Mouse (Mus musculus) hindbrain, embryonic 12.5 days (tissue): ENCODE measurements at regions not wholly inside any gene's neighbourhood (a gene's known extent, or its start where the extent isn't known, plus 50 kb on each side); places are given as distances from the start of the nearest gene placed in this dataset.
A peak's percentile ranks its signal among the peaks of the same experiment; 100 is the strongest.

ENCODE experiments used
- ATAC-seq: fragments of 200-750 bp; cut with Nextera tagmentation; 2 replicates; pipeline ENCODE4 v1.8.0; 2017; ENCODE audit warnings: moderate TSS enrichment; ENCODE audit not compliant: low FRiP score
- H3K27ac ChIP-seq: fragments of 300-500 bp; sonication (generic); 2 replicates; pipeline ENCODE4 v1.5.1; 2016; ENCODE audit warnings: mild to moderate bottlenecking
- H3K27me3 ChIP-seq: fragments of 300-500 bp; sonication (generic); 2 replicates; pipeline ENCODE4 v1.6.1; 2016; ENCODE audit warnings: mild to moderate bottlenecking
- H3K36me3 ChIP-seq: fragments of 300-500 bp; sonication (generic); 2 replicates; pipeline ENCODE4 v1.6.1; 2016; ENCODE audit warnings: mild to moderate bottlenecking
- H3K4me1 ChIP-seq: fragments of 300-500 bp; sonication (generic); 2 replicates; pipeline ENCODE4 v1.6.1; 2016
- H3K4me2 ChIP-seq: fragments of 300-500 bp; sonication (generic); replicated peaks from 2 replicates; pipeline ENCODE4 v1.6.1; 2016; ENCODE audit warnings: mild to moderate bottlenecking
- H3K4me3 ChIP-seq: fragments of 300-500 bp; sonication (generic); 2 replicates; pipeline ENCODE4 v1.5.1; 2016; ENCODE audit warnings: mild to moderate bottlenecking
- H3K9ac ChIP-seq: fragments of 300-500 bp; sonication (generic); 2 replicates; pipeline ENCODE4 v1.6.1; 2016; ENCODE audit warnings: mild to moderate bottlenecking, moderate library complexity
- H3K9me3 ChIP-seq: fragments of 300-500 bp; sonication (generic); replicated peaks from 2 replicates; pipeline ENCODE4 v1.6.1; 2016; ENCODE audit warnings: mild to moderate bottlenecking
- WGBS: fragments of 180-500 bp; shearing (Covaris S2); methylation state at CpG from one replicate; pipeline ENCODE4 v1.1.7; 2016; 5-methylcytosine and 5-hydroxymethylcytosine counted together

- H3K27ac ChIP-seq, result no peak overlapping the region
- no peak overlapping the region for H3K4me3 ChIP-seq
- no peak for ATAC-seq
- no peak overlapping the region for H3K9ac ChIP-seq
- H3K4me1 ChIP-seq, result no peaks in the 10 kb centered on the region; the same call in 1 of the 2 replicates
- no peaks in the 10 kb centered on the region for H3K9me3 ChIP-seq
- no peaks in the 10 kb centered on the region for H3K36me3 ChIP-seq
- H3K27me3 ChIP-seq, result no peaks in the 10 kb centered on the region
- H3K4me2 ChIP-seq, result no peak overlapping the region
- WGBS, result 52% methylated on average over 7 of the region's 7 CpGs
These were observed 1543.4 kb upstream of the Tenm3 start for GRCm38 (mm10) chr8:50387189-50387588.

GRCm38 (mm10) chr8:50383697-50384096, 1539.9 kb upstream of the Tenm3 start:
- Histone ChIP-seq H3K4me1 (peaks cover 4% of the 10 kb centered on the region; the same call in 1 of the 2 replicates), H3K36me3 (no peaks in the 10 kb centered on the region), H3K9me3 (no peaks in the 10 kb centered on the region), H3K4me3 (no peak overlapping the region), H3K27me3 (no peaks in the 10 kb centered on the region), H3K4me2 (no peak overlapping the region), H3K9ac (no peak overlapping the region), H3K27ac (no peak overlapping the region)
- no peak for ATAC-seq
- 85% methylated on average over 2 of the region's 2 CpGs for WGBS

- ATAC-seq, result no peak
- H3K4me2 ChIP-seq, result no peak overlapping the region
- H3K4me3 ChIP-seq, result no peak overlapping the region
- H3K27ac ChIP-seq, result no peak overlapping the region
- no peaks in the 10 kb centered on the region for H3K36me3 ChIP-seq
- H3K27me3 ChIP-seq, result no peaks in the 10 kb centered on the region
- H3K9ac ChIP-seq, result no peak overlapping the region
- H3K4me1 ChIP-seq, result peaks cover 4% of the 10 kb centered on the region; the same call in 1 of the 2 replicates
- no peaks in the 10 kb centered on the region for H3K9me3 ChIP-seq
- 55% methylated on average over 4 of the region's 4 CpGs for WGBS
These were observed 1536.0 kb upstream of the Tenm3 start for GRCm38 (mm10) chr8:50379745-50380144.

- H3K4me3 ChIP-seq, result no peak overlapping the region
- 66% methylated on average over 2 of the region's 2 CpGs for WGBS
- no peaks in the 10 kb centered on the region for H3K27me3 ChIP-seq
- no peak overlapping the region for H3K4me2 ChIP-seq
- H3K9me3 ChIP-seq, result no peaks in the 10 kb centered on the region
- H3K36me3 ChIP-seq, result no peaks in the 10 kb centered on the region
- ATAC-seq, result no peak
- no peak overlapping the region for H3K27ac ChIP-seq
- H3K4me1 ChIP-seq, result no peaks in the 10 kb centered on the region
- no peak overlapping the region for H3K9ac ChIP-seq
These were observed 1530.0 kb upstream of the Tenm3 start for GRCm38 (mm10) chr8:50373790-50374189.

- ATAC-seq, result no peak
These were observed 1482.7 kb upstream of the Tenm3 start for GRCm38 (mm10) chr8:50326485-50326884.

GRCm38 (mm10) chr8:50321356-50321963, 1477.7 kb upstream of the Tenm3 start:
- H3K4me1 ChIP-seq, result 0 out of 2 replicates have a peak, but pooled peaks cover 4% of the 10 kb centered on the region
- H3K9ac ChIP-seq, result no peak overlapping the region
- H3K27me3 ChIP-seq, result no peaks in the 10 kb centered on the region
- no peak overlapping the region for H3K4me3 ChIP-seq
- no peaks in the 10 kb centered on the region for H3K36me3 ChIP-seq
- H3K4me2 ChIP-seq, result 0 out of 2 replicates have a peak overlapping the region, but pooled peaks have one; percentile 9
- H3K9me3 ChIP-seq, result no peaks in the 10 kb centered on the region
- H3K27ac ChIP-seq, result 0 out of 2 replicates have a peak overlapping the region, but pooled peaks have one; percentile 12
- ATAC-seq, result peak; percentile 46
- WGBS, result 30% methylated on average over 7 of the region's 7 CpGs

More at GRCm38 (mm10) chr8:50326485-50326884, 1482.7 kb upstream of the Tenm3 start:
- Histone ChIP-seq H3K4me3 (no peak overlapping the region), H3K4me2 (no peak overlapping the region), H3K27me3 (no peaks in the 10 kb centered on the region), H3K9me3 (no peaks in the 10 kb centered on the region), H3K36me3 (no peaks in the 10 kb centered on the region), H3K9ac (no peak overlapping the region), H3K4me1 (0 out of 2 replicates have a peak, but pooled peaks cover 3% of the 10 kb centered on the region), H3K27ac (no peak overlapping the region)
- WGBS, result 67% methylated on average over 3 of the region's 3 CpGs

- Histone ChIP-seq H3K4me3 (no peak overlapping the region), H3K4me1 (0 out of 2 replicates have a peak, but pooled peaks cover 2% of the 10 kb centered on the region), H3K9me3 (no peaks in the 10 kb centered on the region), H3K4me2 (no peak overlapping the region), H3K36me3 (no peaks in the 10 kb centered on the region), H3K27me3 (no peaks in the 10 kb centered on the region), H3K27ac (no peak overlapping the region), H3K9ac (no peak overlapping the region)
- no peak for ATAC-seq
- 70% methylated on average over 1 of the region's 1 CpGs for WGBS
These were observed 1472.9 kb upstream of the Tenm3 start for GRCm38 (mm10) chr8:50316641-50317040.

- Histone ChIP-seq H3K9ac (no peak overlapping the region), H3K9me3 (no peaks in the 10 kb centered on the region), H3K4me1 (no peaks in the 10 kb centered on the region), H3K27ac (no peak overlapping the region), H3K4me3 (no peak overlapping the region), H3K36me3 (no peaks in the 10 kb centered on the region), H3K4me2 (no peak overlapping the region), H3K27me3 (no peaks in the 10 kb centered on the region)
- ATAC-seq, result no peak
- 73% methylated on average over 3 of the region's 3 CpGs for WGBS
These were observed 1466.6 kb upstream of the Tenm3 start for GRCm38 (mm10) chr8:50310308-50310707.

GRCm38 (mm10) chr8:50300316-50300715, 1456.6 kb upstream of the Tenm3 start:
- no peaks in the 10 kb centered on the region for H3K27me3 ChIP-seq
- no peaks in the 10 kb centered on the region for H3K4me1 ChIP-seq
- no peak for ATAC-seq
- no peak overlapping the region for H3K4me2 ChIP-seq
- no peak overlapping the region for H3K27ac ChIP-seq
- no peaks in the 10 kb centered on the region for H3K36me3 ChIP-seq
- 79% methylated on average over 6 of the region's 6 CpGs for WGBS
- no peaks in the 10 kb centered on the region for H3K9me3 ChIP-seq
- no peak overlapping the region for H3K4me3 ChIP-seq
- H3K9ac ChIP-seq, result no peak overlapping the region

- H3K9me3 ChIP-seq, result no peaks in the 10 kb centered on the region
- H3K4me2 ChIP-seq, result no peak overlapping the region
- H3K27ac ChIP-seq, result no peak overlapping the region
- ATAC-seq, result peak; percentile 85
- no peak overlapping the region for H3K9ac ChIP-seq
- H3K4me3 ChIP-seq, result no peak overlapping the region
- WGBS, result 7% methylated on average over 4 of the region's 4 CpGs
- H3K4me1 ChIP-seq, result 0 out of 2 replicates have a peak, but pooled peaks cover 2% of the 10 kb centered on the region
- H3K27me3 ChIP-seq, result no peaks in the 10 kb centered on the region
- no peaks in the 10 kb centered on the region for H3K36me3 ChIP-seq
These were observed 1449.8 kb upstream of the Tenm3 start for GRCm38 (mm10) chr8:50293501-50293900.

GRCm38 (mm10) chr8:50292158-50292557, 1448.4 kb upstream of the Tenm3 start:
- Histone ChIP-seq H3K27me3 (no peaks in the 10 kb centered on the region), H3K9me3 (no peaks in the 10 kb centered on the region), H3K27ac (no peak overlapping the region), H3K4me1 (0 out of 2 replicates have a peak, but pooled peaks cover 2% of the 10 kb centered on the region), H3K4me3 (no peak overlapping the region), H3K4me2 (no peak overlapping the region), H3K9ac (no peak overlapping the region), H3K36me3 (no peaks in the 10 kb centered on the region)
- ATAC-seq, result no peak
- 40% methylated on average over 7 of the region's 7 CpGs for WGBS

- Histone ChIP-seq H3K4me3 (no peak overlapping the region), H3K36me3 (no peaks in the 10 kb centered on the region), H3K27ac (no peak overlapping the region), H3K9ac (no peak overlapping the region), H3K27me3 (no peaks in the 10 kb centered on the region), H3K9me3 (no peaks in the 10 kb centered on the region), H3K4me2 (no peak overlapping the region), H3K4me1 (no peaks in the 10 kb centered on the region)
- WGBS, result 80% methylated on average over 1 of the region's 1 CpGs
- no peak for ATAC-seq
These were observed 1432.6 kb upstream of the Tenm3 start for GRCm38 (mm10) chr8:50276346-50276745.

- H3K9me3 ChIP-seq, result no peaks in the 10 kb centered on the region
- 67% methylated on average over 4 of the region's 4 CpGs for WGBS
- H3K36me3 ChIP-seq, result no peaks in the 10 kb centered on the region
- H3K27ac ChIP-seq, result no peak overlapping the region
- H3K4me2 ChIP-seq, result no peak overlapping the region
- H3K4me1 ChIP-seq, result no peaks in the 10 kb centered on the region
- no peak overlapping the region for H3K4me3 ChIP-seq
- no peaks in the 10 kb centered on the region for H3K27me3 ChIP-seq
- no peak overlapping the region for H3K9ac ChIP-seq
- ATAC-seq, result no peak
These were observed 1421.0 kb upstream of the Tenm3 start for GRCm38 (mm10) chr8:50264757-50265156.
